Mouse (Mus musculus) left cerebral cortex, adult 8-10 months (tissue): ENCODE measurements around the gene Vmn1r215. TPM values are rescaled to one million over a fixed set of nuclear protein-coding genes. Genes with fewer than 3 reads are reported as not detected.
"Not testable (repeated sequence)": the region's sequence is repeated elsewhere in the genome, so short reads cannot be mapped to it uniquely, and the experiment has no call there.

Source experiments
- DNase-seq, 2 experiments: peaks; one replicate each; pipeline ENCODE4 v3.0.0; 2022; ENCODE audit warnings: low spot score in 2 of 2
- total RNA-seq, 4 experiments: library from RNA; stranded (reverse); gene quantifications; 2 replicates each; pipeline ENCODE4 v1.2.4; 2022

Gene Vmn1r215
- total RNA-seq, result not detected

- DNase-seq, result no peak
Measured at GRCm38 (mm10) chr13:23067725-23068124, at the start of gene Vmn1r215. Vmn1r215 (plus strand) TSS chr13:23068025.

GRCm38 (mm10) chr13:23018158-23018557, 49.7 kb upstream of the Vmn1r215 start:
- DNase-seq, result no peak

GRCm38 (mm10) chr13:23024812-23025211, 43.0 kb upstream of the Vmn1r215 start:
- no peak for DNase-seq

GRCm38 (mm10) chr13:23030118-23030517, 37.7 kb upstream of the Vmn1r215 start, which contains the start of gene Vmn1r214:
Vmn1r214 (plus strand) TSS chr13:23030418.
- no peak for DNase-seq

GRCm38 (mm10) chr13:23057778-23058177, 10.0 kb upstream of the Vmn1r215 start:
- DNase-seq, result no peak

GRCm38 (mm10) chr13:23069312-23069711, 1.5 kb downstream of the Vmn1r215 start:
- DNase-seq, result no peak

GRCm38 (mm10) chr13:23094386-23094785, 26.6 kb downstream of the Vmn1r215 start:
- no peak for DNase-seq

- DNase-seq, result not testable (repeated sequence)
Measured at GRCm38 (mm10) chr13:23118126-23118525, 50.3 kb downstream of the Vmn1r215 start, which contains the start of gene Vmn1r217. Vmn1r217 (minus strand) TSS chr13:23118226.

GRCm38 (mm10) chr13:23120611-23121010, 52.8 kb downstream of the Vmn1r215 start:
- DNase-seq, result no peak

Other genes starting within 250 kb of the Vmn1r215 start
- not detected for gene Vmn1r210, start 236.7 kb upstream of the Vmn1r215 start, total RNA-seq
- gene Vmn1r211, start 210.5 kb upstream of the Vmn1r215 start, total RNA-seq, result not detected
- not detected for gene Vmn1r212, start 183.8 kb upstream of the Vmn1r215 start, total RNA-seq
- not detected for gene Vmn1r213, start 60.4 kb upstream of the Vmn1r215 start, total RNA-seq
- gene Vmn1r214, start 37.6 kb upstream of the Vmn1r215 start, total RNA-seq, result not detected
- not detected for gene Vmn1r217, start 50.2 kb downstream of the Vmn1r215 start, total RNA-seq
- not detected for gene Vmn1r218, start 65.1 kb downstream of the Vmn1r215 start, total RNA-seq
- gene Vmn1r219, start 91.3 kb downstream of the Vmn1r215 start, total RNA-seq, result not detected
- gene Vmn1r220, start 120.0 kb downstream of the Vmn1r215 start, total RNA-seq, result not detected
- not detected for gene Vmn1r221, start 146.1 kb downstream of the Vmn1r215 start, total RNA-seq
- not detected for gene Vmn1r222, start 167.9 kb downstream of the Vmn1r215 start, total RNA-seq
- not detected for gene Vmn1r223, start 179.1 kb downstream of the Vmn1r215 start, total RNA-seq